Mouse (Mus musculus) MEL (cell line): ENCODE results near the gene Mapk1ip1. TPM values are rescaled to one million over a fixed set of nuclear protein-coding genes. Genes with fewer than 3 reads are reported as not detected.

Experiments
- DNase-seq: peaks from one replicate; pipeline ENCODE4 v3.0.0; 2011; ENCODE audit warnings: low read depth, low spot score
- H3K27ac ChIP-seq: 2 replicates; pipeline ENCODE4 v1.5.1; 2012; ENCODE audit warnings: low read depth, mild to moderate bottlenecking, control low read depth, low read length, moderate library complexity; ENCODE audit not compliant: control insufficient read depth
- H3K27me3 ChIP-seq, 2 experiments: fragments of 150-350 bp in 1 of 2; sonication (generic) in 1 of 2; 2 replicates each; pipeline ENCODE4 v1.6.1; 2012; ENCODE audit warnings: low read length in 2 of 2, mild to moderate bottlenecking in 2 of 2, improper control_type of control experiment in 1 of 2, moderate library complexity in 1 of 2; ENCODE audit not compliant: insufficient read depth in 2 of 2, control insufficient read depth in 1 of 2
- H3K36me3 ChIP-seq, 2 experiments: 2 replicates each; pipeline ENCODE4 v1.6.1; 2012 to 2014; ENCODE audit warnings: low read length in 2 of 2, improper control_type of control experiment in 1 of 2, inconsistent platforms in 1 of 2, mild to moderate bottlenecking in 1 of 2; ENCODE audit not compliant: insufficient read depth in 2 of 2, control insufficient read depth in 1 of 2
- H3K4me1 ChIP-seq, 2 experiments: fragments of 150-350 bp in 1 of 2; sonication (generic) in 1 of 2; 2 replicates each; pipeline ENCODE4 v1.6.1; 2012; ENCODE audit warnings: low read length in 2 of 2, improper control_type of control experiment in 1 of 2, mild to moderate bottlenecking in 1 of 2; ENCODE audit not compliant: insufficient read depth in 2 of 2, control insufficient read depth in 1 of 2
- H3K4me3 ChIP-seq, 2 experiments: fragments of 150-350 bp in 1 of 2; sonication (generic) in 1 of 2; 2 replicates each; pipeline ENCODE4 v1.5.1; 2012; ENCODE audit warnings: low read depth in 2 of 2, low read length in 2 of 2, mild to moderate bottlenecking in 2 of 2, moderate library complexity in 2 of 2, control low read depth in 1 of 2, improper control_type of control experiment in 1 of 2; ENCODE audit not compliant: control insufficient read depth in 1 of 2, insufficient read depth in 1 of 2
- H3K79me2 ChIP-seq: 2 replicates; pipeline ENCODE4 v1.6.1; 2012; ENCODE audit warnings: mild to moderate bottlenecking, low read length, moderate library complexity; ENCODE audit not compliant: control insufficient read depth, poor library complexity, insufficient read depth
- H3K9ac ChIP-seq: 2 replicates; pipeline ENCODE4 v1.6.1; 2012; ENCODE audit warnings: low read depth, mild to moderate bottlenecking, control low read depth, low read length, moderate library complexity; ENCODE audit not compliant: control insufficient read depth, poor library complexity, severe bottlenecking
- H3K9me3 ChIP-seq: fragments of 150-350 bp; sonication (generic); replicated peaks from 2 replicates; pipeline ENCODE4 v1.6.1; 2012; ENCODE audit warnings: mild to moderate bottlenecking, low read length, improper control_type of control experiment, moderate library complexity; ENCODE audit not compliant: insufficient read depth
- EP300 ChIP-seq, 2 experiments: IDR thresholded peaks; 2 replicates each; pipeline ENCODE4 v1.6.1; 2011; ENCODE audit warnings: improper control_type of control experiment in 2 of 2, low read length in 2 of 2, low read depth in 1 of 2, mild to moderate bottlenecking in 1 of 2
- GABPA ChIP-seq: IDR thresholded peaks from 2 replicates; pipeline ENCODE4 v1.6.1; 2012; ENCODE audit warnings: low read depth, mild to moderate bottlenecking, inconsistent platforms, low read length, improper control_type of control experiment, moderate library complexity
- MAFK ChIP-seq: IDR thresholded peaks from 2 replicates; pipeline ENCODE4 v1.6.1; 2011; ENCODE audit warnings: low read depth, mild to moderate bottlenecking, low read length, improper control_type of control experiment, borderline replicate concordance
- MAX ChIP-seq: IDR thresholded peaks from 2 replicates; pipeline ENCODE4 v1.6.1; 2011; ENCODE audit warnings: low read length, improper control_type of control experiment
- MYB ChIP-seq: IDR thresholded peaks from 2 replicates; pipeline ENCODE4 v1.6.1; 2011; ENCODE audit warnings: mild to moderate bottlenecking, low read depth, low read length, improper control_type of control experiment
- MYC ChIP-seq: IDR thresholded peaks from 2 replicates; pipeline ENCODE4 v1.6.1; 2011; ENCODE audit warnings: low read depth, mild to moderate bottlenecking, low read length, improper control_type of control experiment, moderate library complexity
- POLR2A ChIP-seq, 2 experiments: IDR thresholded peaks; 2 replicates each; pipeline ENCODE4 v1.6.1; 2011 to 2012; ENCODE audit warnings: low read length in 2 of 2, mild to moderate bottlenecking in 2 of 2, control low read depth in 1 of 2, improper control_type of control experiment in 1 of 2, low read depth in 1 of 2, moderate library complexity in 1 of 2; ENCODE audit not compliant: control insufficient read depth in 1 of 2, insufficient read depth in 1 of 2, poor library complexity in 1 of 2
- POLR2AphosphoS5 ChIP-seq: IDR thresholded peaks from 2 replicates; pipeline ENCODE4 v1.6.1; 2012; ENCODE audit warnings: low read depth, borderline replicate concordance, mild to moderate bottlenecking, inconsistent platforms, low read length, moderate library complexity, mixed read lengths
- RCOR1 ChIP-seq: IDR thresholded peaks from 2 replicates; pipeline ENCODE4 v1.6.1; 2012; ENCODE audit warnings: low read depth, mild to moderate bottlenecking, inconsistent platforms, low read length, improper control_type of control experiment
- TBP ChIP-seq: IDR thresholded peaks from 2 replicates; pipeline ENCODE4 v1.8.0; 2011; ENCODE audit warnings: low read depth, low read length, improper control_type of control experiment
- TCF12 ChIP-seq: IDR thresholded peaks from 2 replicates; pipeline ENCODE4 v1.6.1; 2014; ENCODE audit warnings: low read depth, mild to moderate bottlenecking, inconsistent platforms, low read length, improper control_type of control experiment, moderate library complexity
- USF1 ChIP-seq: IDR thresholded peaks from 2 replicates; pipeline ENCODE4 v1.6.1; 2014; ENCODE audit warnings: low read depth, mild to moderate bottlenecking, inconsistent platforms, low read length, improper control_type of control experiment, moderate library complexity
- ZNF384 ChIP-seq: IDR thresholded peaks from 2 replicates; pipeline ENCODE4 v1.6.1; 2012; ENCODE audit warnings: low read depth, mild to moderate bottlenecking, inconsistent platforms, low read length, improper control_type of control experiment
- polyA plus RNA-seq, 2 experiments: library from polyadenylated mRNA; stranded (reverse) in 1 of 2; unstranded in 1 of 2; fragments of >175 nt in 1 of 2; fragments of >200 nt in 1 of 2; gene quantifications; 2 replicates each; pipeline versions ENCODE4 v1.2.1 to v1.2.4; 2012; ENCODE audit warnings: low replicate concordance in 2 of 2, low read depth in 1 of 2; ENCODE audit not compliant: insufficient read length in 2 of 2, insufficient read depth in 1 of 2, missing spikeins in 1 of 2
- total RNA-seq: library from RNA; depleted of rRNA; stranded (reverse); fragments of 300-350 nt; gene quantifications from 2 replicates; pipeline ENCODE4 v1.2.3, GENCODE M21; 2012

Gene Mapk1ip1
- total and polyA plus RNA-seq, 3 experiments: 2.1 to 12.4 TPM; not detected in 1

DNA sequence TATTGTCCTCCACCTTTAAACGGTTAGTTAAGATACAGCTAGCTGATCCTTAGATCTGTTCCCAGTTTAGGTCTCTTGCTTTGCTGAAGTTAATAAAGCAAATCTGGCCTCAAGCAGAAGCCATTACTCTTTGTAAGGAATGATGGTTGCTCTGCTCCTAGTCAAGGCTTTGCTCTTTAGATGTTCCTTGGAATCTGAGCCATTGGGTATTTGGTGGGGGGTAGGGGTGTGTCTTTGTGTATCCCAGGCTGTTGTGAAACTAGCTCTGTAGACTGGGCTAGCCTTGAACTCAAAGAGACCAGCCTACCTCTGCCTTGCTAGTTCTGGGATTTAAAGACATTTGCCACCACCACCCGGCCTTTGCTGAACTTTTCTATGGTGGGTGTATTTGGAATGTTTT is 8.1 kb upstream of the Mapk1ip1 start:
- peaks cover 0 to 27% of the 10 kb centered on the region in 2 experiments; a peak in 2 of 4 replicates for H3K36me3 ChIP-seq

DNA sequence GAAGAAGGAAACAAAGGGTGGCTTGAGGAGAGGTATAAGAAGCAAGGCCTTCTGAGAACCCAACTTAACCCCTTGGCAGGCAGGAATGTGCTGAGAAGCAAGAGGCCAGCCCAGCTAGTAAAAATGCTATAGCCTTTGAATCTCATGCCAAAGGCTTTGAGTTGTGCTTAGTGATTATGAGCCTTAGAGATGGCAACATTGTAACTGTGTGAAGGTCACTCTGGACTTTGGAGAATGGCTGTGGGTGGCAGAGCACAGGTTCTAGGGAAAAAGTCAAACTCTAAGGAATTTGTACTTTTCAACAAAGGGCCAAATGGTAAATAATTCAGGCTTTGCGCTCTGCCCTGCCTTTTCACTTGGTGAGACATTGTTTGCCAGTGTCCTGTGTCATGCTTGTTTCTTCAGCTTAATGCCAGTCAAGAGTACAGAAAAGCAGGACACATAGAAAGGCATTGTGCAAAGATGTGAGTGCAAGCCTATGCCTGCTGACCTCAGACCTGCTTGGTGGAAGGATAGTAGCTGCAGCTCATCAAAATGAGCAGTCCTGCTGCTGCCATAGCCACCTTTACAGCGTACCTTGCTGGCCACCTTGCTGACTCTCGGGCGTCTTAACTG is 7.5 kb upstream of the Mapk1ip1 start:
- peaks cover 21% of the 10 kb centered on the region for H3K79me2 ChIP-seq
- TF ChIP-seq USF1: no peak
- H3K9me3 ChIP-seq: no peaks in the 10 kb centered on the region
- H3K4me3 ChIP-seq: no peak overlapping the region
- H3K27ac ChIP-seq: no peak overlapping the region
- H3K9ac ChIP-seq: no peak overlapping the region
- H3K4me1 ChIP-seq: no peaks in the 10 kb centered on the region; a peak in 1 of 4 replicates
- DNase-seq: no peak
- H3K27me3 ChIP-seq: no peaks in the 10 kb centered on the region
- H3K36me3 ChIP-seq: peaks cover 0 to 29% of the 10 kb centered on the region in 2 experiments; a peak in 2 of 4 replicates

More for the DNA sequence above, 8.1 kb upstream of the Mapk1ip1 start:
- no peak overlapping the region for H3K27ac ChIP-seq
- no peaks in the 10 kb centered on the region; a peak in 1 of 4 replicates for H3K4me1 ChIP-seq
- H3K4me3 ChIP-seq: no peak overlapping the region
- peaks cover 18% of the 10 kb centered on the region for H3K79me2 ChIP-seq
- no peaks in the 10 kb centered on the region for H3K9me3 ChIP-seq
- H3K9ac ChIP-seq: no peak overlapping the region
- TF ChIP-seq ZNF384 (no peak), MAX (no peak), TBP (no peak), MAFK (no peak), MYB (no peak), RCOR1 (no peak), EP300 (IDR thresholded peaks at IDR 0.05; ENCODE audit: low read depth in 1 of 2, low read length in 2 of 2) (no peak), POLR2AphosphoS5 (no peak)
- no peaks in the 10 kb centered on the region for H3K27me3 ChIP-seq
- DNase-seq: no peak

DNA sequence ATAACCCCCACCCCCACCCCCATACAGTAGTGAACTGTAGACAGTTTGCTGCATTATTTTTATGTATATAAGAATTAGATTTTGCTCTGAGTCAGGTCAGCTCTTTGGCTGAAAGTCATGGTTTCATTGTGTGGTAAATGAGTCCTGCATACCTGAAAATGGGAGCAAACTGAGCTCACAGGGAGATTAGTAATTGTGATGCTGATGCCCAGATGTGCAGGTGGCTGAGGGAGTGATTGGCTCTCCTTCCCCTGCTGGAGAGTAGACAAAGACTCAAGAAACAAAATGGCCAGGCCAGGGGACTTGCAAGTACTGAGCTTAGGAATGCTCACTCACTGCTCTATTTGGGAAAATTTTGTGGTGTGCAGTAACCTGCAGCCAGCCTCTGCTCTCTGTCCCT is 4.0 kb upstream of the Mapk1ip1 start:
- H3K9me3 ChIP-seq: no peaks in the 10 kb centered on the region
- no peak for TF ChIP-seq POLR2A (IDR thresholded peaks at IDR 0.05; ENCODE audit: control insufficient read depth in 1 of 2, insufficient read depth in 1 of 2, low read depth in 1 of 2, low read length in 2 of 2, poor library complexity in 1 of 2)
- TF ChIP-seq MAX: no peak
- no peak for TF ChIP-seq GABPA
- no peak for TF ChIP-seq TCF12
- no peak for TF ChIP-seq TBP
- no peak for TF ChIP-seq MYC
- no peak for TF ChIP-seq USF1
- TF ChIP-seq, all 39 proteins: peak for 0
- Histone ChIP-seq H3K27me3 (no peaks in the 10 kb centered on the region), H3K9ac (no peak overlapping the region), H3K4me1 (peaks cover 0 to 12% of the 10 kb centered on the region in 2 experiments; a peak in 3 of 4 replicates), H3K79me2 (peaks cover 38% of the 10 kb centered on the region), H3K27ac (no peak overlapping the region), H3K36me3 (peaks cover 10 to 30% of the 10 kb centered on the region in 2 experiments), H3K4me3 (no peak overlapping the region)
- DNase-seq: no peak
